Mouse (Mus musculus): ENCODE results near the gene Theg. TPM values are rescaled to one million over a fixed set of nuclear protein-coding genes. Genes with fewer than 3 reads are reported as not detected.

Gene Theg
- polyA plus RNA-seq, 1 experiment: not detected

GRCm38 (mm10) chr10:79546483-79546882 is 40.6 kb downstream of the Theg start:
- no peaks in the 10 kb centered on the region for H3K27me3 ChIP-seq (ENCODE audit: control insufficient read depth)
- peaks cover 90% of the 10 kb centered on the region for H3K36me3 ChIP-seq (ENCODE audit: control insufficient read depth)
- H3K4me3 ChIP-seq (replicated peaks): no peak overlapping the region
- no peaks in the 10 kb centered on the region for H3K9me3 ChIP-seq (ENCODE audit: control insufficient read depth, low read length)
- TF ChIP-seq TAL1 (IDR thresholded peaks at IDR 0.05; ENCODE audit: low read length): no peak
- no peak for TF ChIP-seq GATA1 (IDR thresholded peaks at IDR 0.05; ENCODE audit: low read length)
- no peaks in the 10 kb centered on the region; the same call in 1 of the 2 replicates for H3K4me1 ChIP-seq (ENCODE audit: control insufficient read depth)

- Histone ChIP-seq H3K36me3 (ENCODE audit: control insufficient read depth) (peaks cover 96% of the 10 kb centered on the region), H3K4me1 (ENCODE audit: control insufficient read depth) (no peaks in the 10 kb centered on the region; the same call in 1 of the 2 replicates), H3K4me3 (replicated peaks) (no peak overlapping the region), H3K27me3 (ENCODE audit: control insufficient read depth) (no peaks in the 10 kb centered on the region), H3K9me3 (ENCODE audit: control insufficient read depth, low read length) (no peaks in the 10 kb centered on the region)
- TF ChIP-seq GATA1 (IDR thresholded peaks at IDR 0.05; ENCODE audit: low read length) (no peak), TAL1 (IDR thresholded peaks at IDR 0.05; ENCODE audit: low read length) (no peak)
These were observed 41.2 kb downstream of the Theg start for GRCm38 (mm10) chr10:79545891-79546290.

- TF ChIP-seq TAL1 (IDR thresholded peaks at IDR 0.05; ENCODE audit: low read length): no peak
- no peak for TF ChIP-seq GATA1 (IDR thresholded peaks at IDR 0.05; ENCODE audit: low read length)
- Histone ChIP-seq H3K4me3 (replicated peaks) (no peak overlapping the region), H3K36me3 (ENCODE audit: control insufficient read depth) (peaks cover 98% of the 10 kb centered on the region)
These were observed 42.5 kb downstream of the Theg start for GRCm38 (mm10) chr10:79544631-79545030.

GRCm38 (mm10) chr10:79543884-79544597 is 43.1 kb downstream of the Theg start:
- no peaks in the 10 kb centered on the region; the same call in 1 of the 2 replicates for H3K4me1 ChIP-seq (ENCODE audit: control insufficient read depth)
- H3K4me3 ChIP-seq (replicated peaks): no peak overlapping the region
- peaks cover 94% of the 10 kb centered on the region for H3K36me3 ChIP-seq (ENCODE audit: control insufficient read depth)
- TF ChIP-seq TAL1 (IDR thresholded peaks at IDR 0.05; ENCODE audit: low read length) (no peak), GATA1 (IDR thresholded peaks at IDR 0.05; ENCODE audit: low read length) (no peak)
- H3K27me3 ChIP-seq (ENCODE audit: control insufficient read depth): no peaks in the 10 kb centered on the region
- H3K9me3 ChIP-seq (ENCODE audit: control insufficient read depth, low read length): no peaks in the 10 kb centered on the region

More at GRCm38 (mm10) chr10:79544631-79545030, 42.5 kb downstream of the Theg start:
- Histone ChIP-seq H3K9me3 (ENCODE audit: control insufficient read depth, low read length) (no peaks in the 10 kb centered on the region), H3K27me3 (ENCODE audit: control insufficient read depth) (no peaks in the 10 kb centered on the region), H3K4me1 (ENCODE audit: control insufficient read depth) (no peaks in the 10 kb centered on the region; the same call in 1 of the 2 replicates)

- Histone ChIP-seq H3K36me3 (ENCODE audit: control insufficient read depth) (peaks cover 75% of the 10 kb centered on the region), H3K9me3 (ENCODE audit: control insufficient read depth, low read length) (no peaks in the 10 kb centered on the region), H3K27me3 (ENCODE audit: control insufficient read depth) (no peaks in the 10 kb centered on the region), H3K4me1 (ENCODE audit: control insufficient read depth) (no peaks in the 10 kb centered on the region; the same call in 1 of the 2 replicates), H3K4me3 (replicated peaks) (no peak overlapping the region)
- no peak for TF ChIP-seq TAL1 (IDR thresholded peaks at IDR 0.05; ENCODE audit: low read length)
- no peak for TF ChIP-seq GATA1 (IDR thresholded peaks at IDR 0.05; ENCODE audit: low read length)
These were observed 45.0 kb downstream of the Theg start for GRCm38 (mm10) chr10:79542171-79542570.

- TF ChIP-seq TAL1 (IDR thresholded peaks at IDR 0.05; ENCODE audit: low read length) (no peak), GATA1 (IDR thresholded peaks at IDR 0.05; ENCODE audit: low read length) (no peak)
- no peaks in the 10 kb centered on the region; the same call in 1 of the 2 replicates for H3K4me1 ChIP-seq (ENCODE audit: control insufficient read depth)
- H3K9me3 ChIP-seq (ENCODE audit: control insufficient read depth, low read length): no peaks in the 10 kb centered on the region
- peaks cover 68% of the 10 kb centered on the region for H3K36me3 ChIP-seq (ENCODE audit: control insufficient read depth)
- H3K27me3 ChIP-seq (ENCODE audit: control insufficient read depth): no peaks in the 10 kb centered on the region
- H3K4me3 ChIP-seq (replicated peaks): no peak overlapping the region
These were observed 45.6 kb downstream of the Theg start for GRCm38 (mm10) chr10:79541522-79541921.

GRCm38 (mm10) chr10:79540746-79541145 is 46.4 kb downstream of the Theg start:
- Histone ChIP-seq H3K4me3 (replicated peaks) (no peak overlapping the region), H3K4me1 (ENCODE audit: control insufficient read depth) (no peaks in the 10 kb centered on the region; the same call in 1 of the 2 replicates), H3K27me3 (ENCODE audit: control insufficient read depth) (no peaks in the 10 kb centered on the region), H3K36me3 (ENCODE audit: control insufficient read depth) (peaks cover 61% of the 10 kb centered on the region), H3K9me3 (ENCODE audit: control insufficient read depth, low read length) (no peaks in the 10 kb centered on the region)
- TF ChIP-seq GATA1 (IDR thresholded peaks at IDR 0.05; ENCODE audit: low read length) (no peak), TAL1 (IDR thresholded peaks at IDR 0.05; ENCODE audit: low read length) (no peak)

GRCm38 (mm10) chr10:79539701-79540495 is 47.2 kb downstream of the Theg start:
- Histone ChIP-seq H3K4me1 (ENCODE audit: control insufficient read depth) (no peaks in the 10 kb centered on the region; the same call in 1 of the 2 replicates), H3K9me3 (ENCODE audit: control insufficient read depth, low read length) (no peaks in the 10 kb centered on the region), H3K27me3 (ENCODE audit: control insufficient read depth) (peaks cover 5% of the 10 kb centered on the region), H3K36me3 (ENCODE audit: control insufficient read depth) (peaks cover 54% of the 10 kb centered on the region), H3K4me3 (replicated peaks) (no peak overlapping the region)
- TF ChIP-seq GATA1 (IDR thresholded peaks at IDR 0.05; ENCODE audit: low read length) (no peak), TAL1 (IDR thresholded peaks at IDR 0.05; ENCODE audit: low read length) (no peak)

GRCm38 (mm10) chr10:79538873-79539272 is 48.3 kb downstream of the Theg start:
- Histone ChIP-seq H3K4me1 (ENCODE audit: control insufficient read depth) (peaks cover 5% of the 10 kb centered on the region), H3K27me3 (ENCODE audit: control insufficient read depth) (peaks cover 14% of the 10 kb centered on the region), H3K36me3 (ENCODE audit: control insufficient read depth) (peaks cover 44% of the 10 kb centered on the region), H3K9me3 (ENCODE audit: control insufficient read depth, low read length) (no peaks in the 10 kb centered on the region), H3K4me3 (replicated peaks) (no peak overlapping the region)
- TF ChIP-seq TAL1 (IDR thresholded peaks at IDR 0.05; ENCODE audit: low read length) (no peak), GATA1 (IDR thresholded peaks at IDR 0.05; ENCODE audit: low read length) (no peak)

All from erythroblast, embryonic 14.5 days (primary cell).